Mouse (Mus musculus) olfactory bulb, adult 2 months (tissue): ENCODE data around the gene Sec24a.

Source experiments
- CTCF ChIP-seq: fragments of 200-500 bp; IDR thresholded peaks from 2 replicates; pipeline ENCODE4 v1.5.1; 2012; ENCODE audit warnings: low read depth, mild to moderate bottlenecking, low read length, moderate library complexity; ENCODE audit not compliant: insufficient read depth
- POLR2A ChIP-seq: fragments of 200-500 bp; IDR thresholded peaks from 2 replicates; pipeline ENCODE4 v1.6.1; 2012; ENCODE audit warnings: mild to moderate bottlenecking, low read depth, low read length, moderate library complexity; ENCODE audit not compliant: insufficient read depth

GRCm38 (mm10) chr11:51681324-51681975 is 82.0 kb downstream of the Sec24a start:
- TF ChIP-seq CTCF (no peak), POLR2A (no peak)
